Mouse (Mus musculus) myocyte (in vitro differentiated cells): ENCODE results near the gene Ephb6. TPM values are rescaled to one million over a fixed set of nuclear protein-coding genes. Genes with fewer than 3 reads are reported as not detected.

Source experiments
- H3K27me3 ChIP-seq: one replicate; pipeline ENCODE4 v1.6.1; 2011; ENCODE audit not compliant: control insufficient read depth, insufficient read depth, insufficient read length
- H3K36me3 ChIP-seq: one replicate; pipeline ENCODE4 v1.6.1; 2011; ENCODE audit not compliant: control insufficient read depth, insufficient read depth
- H3K4me2 ChIP-seq: one replicate; pipeline ENCODE4 v1.6.1; 2011; ENCODE audit warnings: low read depth, control low read depth
- H3K4me3 ChIP-seq: one replicate; pipeline ENCODE4 v1.5.1; 2011; ENCODE audit warnings: mild to moderate bottlenecking, control low read depth, moderate library complexity
- H3K79me2 ChIP-seq: one replicate; pipeline ENCODE4 v1.6.1; 2011; ENCODE audit not compliant: control insufficient read depth, insufficient read depth
- H3ac ChIP-seq: one replicate; pipeline ENCODE4 v1.6.1; 2011; ENCODE audit not compliant: control insufficient read depth, insufficient read length
- CEBPB ChIP-seq: IDR thresholded peaks from 2 replicates; pipeline ENCODE4 v1.6.1; 2011; ENCODE audit warnings: mild to moderate bottlenecking, moderate library complexity; ENCODE audit not compliant: poor library complexity, insufficient read depth, severe bottlenecking
- E2F4 ChIP-seq: IDR thresholded peaks from one replicate; pipeline ENCODE4 v1.6.1; 2011; ENCODE audit warnings: mild to moderate bottlenecking, control low read depth, moderate library complexity; ENCODE audit not compliant: insufficient read depth
- MAX ChIP-seq: IDR thresholded peaks from one replicate; pipeline ENCODE4 v1.6.1; 2011; ENCODE audit warnings: low read depth, mild to moderate bottlenecking, control low read depth
- MYOD1 ChIP-seq, 3 experiments: IDR thresholded peaks; one replicate each; pipeline ENCODE4 v1.6.1; 2011; ENCODE audit warnings: control low read depth in 2 of 3, low read depth in 2 of 3, mild to moderate bottlenecking in 2 of 3, moderate library complexity in 1 of 3; ENCODE audit not compliant: insufficient read length in 2 of 3, control insufficient read depth in 1 of 3
- MYOG ChIP-seq, 3 experiments: IDR thresholded peaks; one replicate each; pipeline ENCODE4 v1.6.1; 2011; ENCODE audit warnings: control low read depth in 2 of 3, low read depth in 2 of 3, mild to moderate bottlenecking in 2 of 3; ENCODE audit not compliant: insufficient read length in 2 of 3, control insufficient read depth in 1 of 3, insufficient read depth in 1 of 3
- POLR2A ChIP-seq: IDR thresholded peaks from one replicate; pipeline ENCODE4 v1.6.1; 2011; ENCODE audit warnings: low read depth, mild to moderate bottlenecking, control low read depth, moderate library complexity; ENCODE audit not compliant: insufficient read length
- POLR2AphosphoS2 ChIP-seq: IDR thresholded peaks from one replicate; pipeline ENCODE4 v1.6.1; 2011; ENCODE audit warnings: low read depth, control low read depth; ENCODE audit not compliant: insufficient read length
- REST ChIP-seq: IDR thresholded peaks from one replicate; pipeline ENCODE4 v1.6.1; 2011; ENCODE audit warnings: mild to moderate bottlenecking, control low read depth, moderate library complexity; ENCODE audit not compliant: insufficient read depth, insufficient read length
- SRF ChIP-seq: IDR thresholded peaks from one replicate; pipeline ENCODE4 v1.6.1; 2011; ENCODE audit warnings: low read depth; ENCODE audit not compliant: control insufficient read depth, insufficient read length
- TCF12 ChIP-seq: IDR thresholded peaks from one replicate; pipeline ENCODE4 v1.6.1; 2011; ENCODE audit warnings: mild to moderate bottlenecking, control low read depth; ENCODE audit not compliant: poor library complexity, insufficient read depth, severe bottlenecking
- TCF3 ChIP-seq: IDR thresholded peaks from one replicate; pipeline ENCODE4 v1.6.1; 2011; ENCODE audit warnings: low read depth, control low read depth; ENCODE audit not compliant: insufficient read length
- USF1 ChIP-seq: IDR thresholded peaks from one replicate; pipeline ENCODE4 v1.6.1; 2011; ENCODE audit warnings: low read depth, mild to moderate bottlenecking, control low read depth, moderate library complexity
- polyA plus RNA-seq: library from polyadenylated mRNA; unstranded; fragments of >200 nt; fragmentation: generic; extraction: Trizol; gene quantifications from one replicate; pipeline ENCODE4 v1.2.1, GENCODE M21; 2012; ENCODE audit warnings: missing spikeins

The Ephb6 gene
- polyA plus RNA-seq, 1 experiment, result 49.6 TPM

- no peak overlapping the region for H3ac ChIP-seq
- H3K36me3 ChIP-seq, result no peaks in the 10 kb centered on the region
- no peak overlapping the region for H3K4me2 ChIP-seq
- no peak overlapping the region for H3K4me3 ChIP-seq
- no peaks in the 10 kb centered on the region for H3K79me2 ChIP-seq
- H3K27me3 ChIP-seq, result no peaks in the 10 kb centered on the region
- no peak for TF ChIP-seq REST
- TF ChIP-seq SRF, result no peak
- TF ChIP-seq MAX, result no peak
- TF ChIP-seq POLR2A, result no peak
These were observed 16.1 kb downstream of the Ephb6 start for GRCm38 (mm10) chr6:41621241-41621990.

- Histone ChIP-seq H3ac (no peak overlapping the region), H3K79me2 (no peaks in the 10 kb centered on the region), H3K36me3 (no peaks in the 10 kb centered on the region), H3K27me3 (no peaks in the 10 kb centered on the region), H3K4me2 (no peak overlapping the region), H3K4me3 (no peak overlapping the region)
- TF ChIP-seq POLR2AphosphoS2 (peak; percentile 85), E2F4 (no peak)
These were observed 17.4 kb downstream of the Ephb6 start for GRCm38 (mm10) chr6:41622661-41623060.

GRCm38 (mm10) chr6:41628180-41628579 lies 22.9 kb downstream of the Ephb6 start:
- Histone ChIP-seq H3K27me3 (no peaks in the 10 kb centered on the region), H3K79me2 (no peaks in the 10 kb centered on the region), H3K4me2 (no peak overlapping the region), H3ac (no peak overlapping the region), H3K36me3 (no peaks in the 10 kb centered on the region), H3K4me3 (no peak overlapping the region)
- no peak for TF ChIP-seq POLR2A
- no peak for TF ChIP-seq POLR2AphosphoS2

GRCm38 (mm10) chr6:41630791-41631190 lies 25.5 kb downstream of the Ephb6 start:
- TF ChIP-seq E2F4, result no peak
- TF ChIP-seq POLR2AphosphoS2, result no peak
- TF ChIP-seq TCF3, result no peak
- TF ChIP-seq MAX, result no peak
- no peak for TF ChIP-seq USF1
- TF ChIP-seq MYOG (IDR thresholded peaks at IDR 0.05; ENCODE audit: control insufficient read depth in 1 of 3, insufficient read depth in 1 of 3, insufficient read length in 2 of 3, low read depth in 2 of 3), result no peak
- no peak for TF ChIP-seq REST
- no peak for TF ChIP-seq MYOD1 (IDR thresholded peaks at IDR 0.05; ENCODE audit: control insufficient read depth in 1 of 3, insufficient read length in 2 of 3, low read depth in 2 of 3)
- TF ChIP-seq TCF12, result no peak
- no peak for TF ChIP-seq POLR2A
- TF ChIP-seq SRF, result no peak
- TF ChIP-seq CEBPB, result no peak
- Histone ChIP-seq H3K79me2 (no peaks in the 10 kb centered on the region), H3K27me3 (no peaks in the 10 kb centered on the region), H3K4me3 (no peak overlapping the region), H3ac (no peak overlapping the region), H3K36me3 (no peaks in the 10 kb centered on the region), H3K4me2 (no peak overlapping the region)

GRCm38 (mm10) chr6:41631549-41631948 lies 26.3 kb downstream of the Ephb6 start:
- no peaks in the 10 kb centered on the region for H3K36me3 ChIP-seq
- TF ChIP-seq E2F4 (no peak), MYOD1 (IDR thresholded peaks at IDR 0.05; ENCODE audit: control insufficient read depth in 1 of 3, insufficient read length in 2 of 3, low read depth in 2 of 3) (no peak), TCF12 (no peak), POLR2AphosphoS2 (no peak), MAX (no peak), CEBPB (no peak), USF1 (no peak), TCF3 (no peak), REST (no peak), POLR2A (no peak), SRF (no peak), MYOG (IDR thresholded peaks at IDR 0.05; ENCODE audit: control insufficient read depth in 1 of 3, insufficient read depth in 1 of 3, insufficient read length in 2 of 3, low read depth in 2 of 3) (no peak)
- no peak overlapping the region for H3K4me3 ChIP-seq
- no peak overlapping the region for H3ac ChIP-seq
- H3K4me2 ChIP-seq, result no peak overlapping the region
- H3K79me2 ChIP-seq, result no peaks in the 10 kb centered on the region
- H3K27me3 ChIP-seq, result no peaks in the 10 kb centered on the region
